1 mouse cellular context compared by ENCODE assay signal in the genomic region with DNA sequence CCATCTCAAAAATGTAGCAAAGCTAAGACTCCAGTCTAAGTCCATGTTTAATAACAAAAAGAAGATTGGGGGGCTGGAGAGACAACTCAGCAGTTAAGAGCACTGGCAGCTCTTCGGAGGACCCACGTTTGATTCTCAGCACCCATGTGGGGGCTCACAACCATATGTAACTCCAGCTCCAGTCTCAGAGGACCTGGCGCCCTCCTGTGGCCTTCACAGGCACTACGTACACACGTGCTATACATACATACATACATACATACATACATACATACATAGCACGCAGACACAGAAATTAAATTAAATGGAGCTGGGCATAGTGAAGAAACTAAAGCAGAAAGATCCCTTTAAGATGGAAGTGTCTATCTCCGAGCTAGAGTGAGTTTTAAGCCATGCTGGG.
TF ChIP-seq lines count a peak whose summit lies in the region.

No protein-coding gene starts in this region.

TF ChIP-seq in MEL, 35 proteins besides CTCF, POLR2A, EP300 and RAD21:
- TF ChIP-seq SMC3 (IDR thresholded peaks at IDR 0.05; ENCODE audit: low read depth, low read length) (peak; percentile 17; the same call in 1 of the 2 replicates), USF2 (IDR thresholded peaks at IDR 0.05; ENCODE audit: borderline replicate concordance in 1 of 2, insufficient read depth in 1 of 2, low read depth in 1 of 2, low read length in 2 of 2) (no peak)
